Mouse (Mus musculus) small intestine, adult 2 months (tissue): Measurements from ENCODE around the gene Spata2. TPM values are rescaled to one million over a fixed set of nuclear protein-coding genes. Genes with fewer than 3 reads are reported as not detected.

ENCODE experiments used
- H3K27ac ChIP-seq: fragments of 200-500 bp; 2 replicates; pipeline ENCODE4 v1.5.1; 2012; ENCODE audit warnings: low read depth, low read length, control low read depth, inconsistent platforms; ENCODE audit not compliant: insufficient read depth
- H3K27me3 ChIP-seq: fragments of 200-500 bp; 2 replicates; pipeline ENCODE4 v1.6.1; 2012; ENCODE audit warnings: mild to moderate bottlenecking, moderate library complexity, low read length, inconsistent platforms; ENCODE audit not compliant: control insufficient read depth, insufficient read depth
- H3K36me3 ChIP-seq: fragments of 200-500 bp; 2 replicates; pipeline ENCODE4 v1.6.1; 2012; ENCODE audit warnings: mild to moderate bottlenecking, low read length, control low read depth, inconsistent platforms; ENCODE audit not compliant: control insufficient read depth, insufficient read depth
- H3K4me1 ChIP-seq: fragments of 200-500 bp; 2 replicates; pipeline ENCODE4 v1.6.1; 2012; ENCODE audit warnings: low read length, inconsistent platforms, mixed read lengths; ENCODE audit not compliant: control insufficient read depth, insufficient read depth, insufficient read length
- H3K4me3 ChIP-seq: fragments of 200-500 bp; 2 replicates; pipeline ENCODE4 v1.5.1; 2012; ENCODE audit warnings: low read depth, mild to moderate bottlenecking, control low read depth, inconsistent platforms, low read length, moderate library complexity
- CTCF ChIP-seq: fragments of 200-500 bp; IDR thresholded peaks from 2 replicates; pipeline ENCODE4 v1.5.1; 2012; ENCODE audit warnings: low read depth, mild to moderate bottlenecking, control low read depth, inconsistent platforms, low read length, moderate library complexity, mixed read lengths; ENCODE audit not compliant: insufficient replicate concordance, insufficient read length; ENCODE audit errors: extremely low read depth
- POLR2A ChIP-seq: fragments of 200-500 bp; IDR thresholded peaks from 2 replicates; pipeline ENCODE4 v1.6.1; 2012; ENCODE audit warnings: low read depth, mild to moderate bottlenecking, control low read depth, inconsistent platforms, low read length, moderate library complexity
- WGBS: fragments of 180-500 bp; shearing (Covaris S2); methylation state at CpG from one replicate; pipeline ENCODE4 v1.1.7; 2018; 5-methylcytosine and 5-hydroxymethylcytosine counted together
- polyA plus RNA-seq: library from polyadenylated mRNA; depleted of rRNA; stranded (reverse); fragments of >200 nt; gene quantifications from 2 replicates; pipeline ENCODE4 v1.2.3, GENCODE M21; 2012

Spata2 gene
- polyA plus RNA-seq, 1 experiment, result 54.9 TPM

- Histone ChIP-seq H3K36me3 (peaks cover 58% of the 10 kb centered on the region), H3K4me1 (peaks cover 6% of the 10 kb centered on the region; the same call in 1 of the 2 replicates), H3K4me3 (no peak overlapping the region), H3K27ac (no peak overlapping the region), H3K27me3 (no peaks in the 10 kb centered on the region)
- WGBS, result 71% methylated on average over 3 of the region's 3 CpGs
- TF ChIP-seq CTCF, result no peak
- TF ChIP-seq POLR2A, result no peak
These were observed 15.2 kb upstream of the Spata2 start for GRCm38 (mm10) chr2:167507719-167508385.

- TF ChIP-seq CTCF (no peak), POLR2A (no peak)
- Histone ChIP-seq H3K36me3 (peaks cover 47% of the 10 kb centered on the region), H3K4me3 (no peak overlapping the region), H3K27me3 (no peaks in the 10 kb centered on the region), H3K27ac (no peak overlapping the region), H3K4me1 (peaks cover 11% of the 10 kb centered on the region; the same call in 1 of the 2 replicates)
- 84% methylated on average over 10 of the region's 10 CpGs for WGBS
These were observed 14.0 kb upstream of the Spata2 start for GRCm38 (mm10) chr2:167506546-167507260.

GRCm38 (mm10) chr2:167505127-167505526, 12.4 kb upstream of the Spata2 start:
- 14% methylated on average over 3 of the region's 3 CpGs for WGBS
- TF ChIP-seq POLR2A, result no peak
- no peak for TF ChIP-seq CTCF
- H3K4me3 ChIP-seq, result peak overlapping the region; percentile 50

GRCm38 (mm10) chr2:167503896-167504349, 11.2 kb upstream of the Spata2 start:
- TF ChIP-seq POLR2A (peak; percentile 32), CTCF (no peak)
- Histone ChIP-seq H3K4me3 (peak overlapping the region; percentile 97), H3K27ac (peak overlapping the region; percentile 96), H3K4me1 (peaks cover 11% of the 10 kb centered on the region; the same call in 1 of the 2 replicates), H3K27me3 (no peaks in the 10 kb centered on the region), H3K36me3 (peaks cover 25% of the 10 kb centered on the region)
- under 1% methylated on average over 32 of the region's 32 CpGs for WGBS

More at GRCm38 (mm10) chr2:167505127-167505526, 12.4 kb upstream of the Spata2 start:
- Histone ChIP-seq H3K4me1 (peaks cover 11% of the 10 kb centered on the region; the same call in 1 of the 2 replicates), H3K36me3 (peaks cover 34% of the 10 kb centered on the region), H3K27me3 (no peaks in the 10 kb centered on the region), H3K27ac (peak overlapping the region; percentile 96)

- peaks cover 20% of the 10 kb centered on the region for H3K36me3 ChIP-seq
- no peaks in the 10 kb centered on the region for H3K27me3 ChIP-seq
- H3K4me1 ChIP-seq, result peaks cover 11% of the 10 kb centered on the region; the same call in 1 of the 2 replicates
- TF ChIP-seq POLR2A (peak; percentile 92), CTCF (no peak)
- H3K27ac ChIP-seq, result peak overlapping the region; percentile 96
- WGBS, result under 1% methylated on average over 85 of the region's 85 CpGs
- peak overlapping the region; percentile 97 for H3K4me3 ChIP-seq
These were observed 10.7 kb upstream of the Spata2 start for GRCm38 (mm10) chr2:167503253-167503895.

GRCm38 (mm10) chr2:167502554-167503252, 10.0 kb upstream of the Spata2 start:
- TF ChIP-seq CTCF (0 out of 2 replicates have a peak, but pooled peaks have one; percentile 21), POLR2A (no peak)
- Histone ChIP-seq H3K27me3 (no peaks in the 10 kb centered on the region), H3K4me3 (peak overlapping the region; percentile 97), H3K27ac (peak overlapping the region; percentile 96), H3K36me3 (peaks cover 16% of the 10 kb centered on the region), H3K4me1 (peaks cover 11% of the 10 kb centered on the region; the same call in 1 of the 2 replicates)
- WGBS, result 12% methylated on average over 13 of the region's 13 CpGs
